Mouse (Mus musculus) kidney, adult 2 months (tissue): Measurements from ENCODE around the gene Fam135a. TPM values are rescaled to one million over a fixed set of nuclear protein-coding genes. Genes with fewer than 3 reads are reported as not detected.

Experiments used
- DNase-seq: peaks from one replicate; pipeline ENCODE4 v3.0.0; 2021
- H3K27ac ChIP-seq: fragments of 200-500 bp; 2 replicates; pipeline ENCODE4 v1.5.1; 2012; ENCODE audit warnings: low read depth, low read length, control low read depth, inconsistent platforms; ENCODE audit not compliant: insufficient read depth
- H3K27me3 ChIP-seq: fragments of 200-500 bp; replicated peaks from 2 replicates; pipeline ENCODE4 v1.6.1; 2012; ENCODE audit warnings: mild to moderate bottlenecking, moderate library complexity, low read length, inconsistent platforms; ENCODE audit not compliant: control insufficient read depth, insufficient read depth
- H3K36me3 ChIP-seq: fragments of 200-500 bp; 2 replicates; pipeline ENCODE4 v1.6.1; 2012; ENCODE audit warnings: mild to moderate bottlenecking, moderate library complexity, low read length, inconsistent platforms; ENCODE audit not compliant: control insufficient read depth, insufficient read depth
- H3K4me1 ChIP-seq: fragments of 200-500 bp; 2 replicates; pipeline ENCODE4 v1.6.1; 2011; ENCODE audit warnings: low read length; ENCODE audit not compliant: control insufficient read depth, insufficient read depth
- H3K4me3 ChIP-seq: fragments of 200-500 bp; 2 replicates; pipeline ENCODE4 v1.5.1; 2011; ENCODE audit warnings: mild to moderate bottlenecking, low read depth, low read length, control low read depth; ENCODE audit not compliant: insufficient read depth
- CTCF ChIP-seq: fragments of 200-500 bp; conservative IDR thresholded peaks from 2 replicates; pipeline ENCODE4 v1.5.1; 2011; ENCODE audit warnings: low read depth, mild to moderate bottlenecking, control low read depth, low read length, moderate library complexity, mixed read lengths; ENCODE audit not compliant: insufficient read depth, insufficient read length
- POLR2A ChIP-seq: fragments of 200-500 bp; IDR thresholded peaks from one replicate; pipeline ENCODE4 v1.6.1; 2011; ENCODE audit warnings: low read depth, low read length, control low read depth
- WGBS: fragments of 180-500 bp; shearing (Covaris S2); methylation state at CpG from one replicate; pipeline ENCODE4 v1.1.7; 2018; 5-methylcytosine and 5-hydroxymethylcytosine counted together
- polyA plus RNA-seq: library from polyadenylated mRNA; depleted of rRNA; stranded (reverse); fragments of >200 nt; gene quantifications from 2 replicates; pipeline ENCODE4 v1.2.3, GENCODE M21; 2012

Gene Fam135a
- polyA plus RNA-seq, 1 experiment = 7.0 TPM

- no peak overlapping the region for H3K27ac ChIP-seq
- 69% methylated on average over 6 of the region's 6 CpGs for WGBS
Measured at GRCm38 (mm10) chr1:24010821-24011220, 89.3 kb downstream of the Fam135a start.

DNA sequence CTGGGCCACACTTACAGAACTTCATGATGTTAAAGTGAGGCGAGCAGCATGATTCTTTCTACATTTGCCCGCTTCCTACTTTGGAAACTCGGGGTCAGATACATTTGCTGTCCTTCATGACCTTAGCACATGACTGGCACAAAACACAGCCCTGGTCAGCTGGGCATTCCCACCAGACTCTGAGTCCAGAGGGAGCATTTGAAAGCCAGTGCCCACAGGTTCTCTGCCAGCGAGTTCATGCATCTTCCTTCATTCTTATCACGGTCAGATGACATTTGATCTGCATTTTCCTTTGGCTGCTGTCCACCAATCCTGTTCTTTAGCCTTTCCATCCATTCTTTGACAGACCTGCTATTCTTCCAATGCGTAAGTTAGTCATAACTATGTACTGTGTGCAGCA is 90.1 kb downstream of the Fam135a start:
- 89% methylated on average over 6 of the region's 6 CpGs for WGBS
- TF ChIP-seq CTCF (no peak), POLR2A (no peak)
- Histone ChIP-seq H3K27ac (no peak overlapping the region), H3K36me3 (no peaks in the 10 kb centered on the region; the same call in 1 of the 2 replicates), H3K27me3 (no peaks in the 10 kb centered on the region), H3K4me3 (no peak overlapping the region), H3K4me1 (no peaks in the 10 kb centered on the region)
- no peak for DNase-seq

More at GRCm38 (mm10) chr1:24010821-24011220, 89.3 kb downstream of the Fam135a start:
- TF ChIP-seq CTCF (no peak), POLR2A (no peak)
- Histone ChIP-seq H3K36me3 (no peaks in the 10 kb centered on the region; the same call in 1 of the 2 replicates), H3K4me3 (no peak overlapping the region), H3K27me3 (no peaks in the 10 kb centered on the region), H3K4me1 (no peaks in the 10 kb centered on the region)
- DNase-seq = peak; percentile 31

DNA sequence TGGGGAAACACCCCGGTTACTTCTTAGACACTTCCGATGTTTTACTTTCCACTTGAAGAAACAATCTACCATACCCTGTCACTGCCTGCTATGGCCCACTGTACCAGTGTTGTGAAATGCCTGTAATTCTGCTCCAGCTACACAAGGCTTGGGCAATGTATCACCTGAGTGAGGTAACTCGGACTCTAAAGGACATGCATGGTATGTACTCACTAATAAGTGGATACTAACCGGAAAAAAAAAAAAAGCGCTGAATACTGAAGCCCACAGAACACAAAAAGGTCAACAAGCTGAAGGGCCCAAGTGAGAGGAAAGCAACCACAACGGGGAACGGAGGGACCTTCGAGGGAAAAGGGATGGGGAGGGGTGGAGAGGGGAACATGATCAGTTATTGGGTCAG is 92.5 kb downstream of the Fam135a start:
- H3K27ac ChIP-seq = no peak overlapping the region
- TF ChIP-seq POLR2A (no peak), CTCF (no peak)
- no peak overlapping the region for H3K4me3 ChIP-seq
- no peaks in the 10 kb centered on the region for H3K27me3 ChIP-seq
- DNase-seq = no peak
- WGBS = 89% methylated on average over 8 of the region's 8 CpGs
- no peaks in the 10 kb centered on the region; the same call in 1 of the 2 replicates for H3K36me3 ChIP-seq
- H3K4me1 ChIP-seq = peaks cover 3% of the 10 kb centered on the region; the same call in 1 of the 2 replicates

DNA sequence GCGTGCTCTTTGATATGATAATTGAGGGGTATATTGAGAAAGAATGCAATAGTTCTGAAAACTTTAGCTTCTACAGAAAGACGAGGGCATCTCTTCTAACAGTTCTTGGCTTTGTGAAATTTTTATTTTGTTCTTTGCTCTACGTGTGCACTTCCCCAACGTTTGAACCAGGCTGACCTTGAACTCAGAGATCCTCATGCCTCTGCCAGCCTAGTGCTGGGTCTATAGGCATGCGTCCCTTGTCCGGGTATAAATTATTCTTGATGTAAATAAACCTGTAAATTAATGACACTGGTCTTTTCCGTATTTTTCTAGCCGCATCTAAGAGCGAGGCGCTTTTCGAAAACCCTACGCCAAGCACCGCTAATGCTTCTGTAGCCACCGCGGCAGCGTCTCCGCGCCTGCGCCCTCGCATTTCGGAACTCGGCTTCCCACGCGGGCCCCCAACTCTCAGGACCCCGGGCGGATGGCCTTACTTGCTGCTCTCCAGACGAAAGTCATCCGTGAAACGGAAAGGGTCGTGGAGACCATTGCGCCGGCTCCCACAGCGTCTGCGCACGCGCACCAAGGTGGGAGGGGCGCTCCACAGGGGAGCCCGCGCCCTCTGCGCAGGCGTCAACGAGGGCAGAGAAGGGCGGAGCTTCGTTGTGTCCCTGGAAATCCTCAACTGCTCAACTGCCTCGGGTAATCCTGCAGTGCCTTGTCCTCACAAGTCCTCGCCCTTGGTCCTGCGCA is 94.9 kb downstream of the Fam135a start, which contains the start of gene Sdhaf4:
Gene Sdhaf4 (minus strand): TSS at position 587 of the 735 bp plus-strand sequence.
- Histone ChIP-seq H3K4me3 (peak within 1 kb of the TSS; percentile 87), H3K4me1 (peaks cover 3% of the 10 kb centered on the region; the same call in 1 of the 2 replicates), H3K27me3 (no peaks in the 10 kb centered on the region), H3K27ac (peak within 1 kb of the TSS; percentile 81), H3K36me3 (no peaks in the 10 kb centered on the region; the same call in 1 of the 2 replicates)
- TF ChIP-seq CTCF (no peak), POLR2A (peak; percentile 51)
- DNase-seq = peak; percentile 94
- under 1% methylated on average over 47 of the region's 47 CpGs for WGBS

GRCm38 (mm10) chr1:23999318-23999717 is 100.8 kb downstream of the Fam135a start:
- Histone ChIP-seq H3K4me1 (peaks cover under 1% of the 10 kb centered on the region; the same call in 1 of the 2 replicates), H3K27me3 (no peaks in the 10 kb centered on the region), H3K4me3 (no peak overlapping the region), H3K27ac (no peak overlapping the region), H3K36me3 (no peaks in the 10 kb centered on the region; the same call in none of the 2 replicates)
- no peak for DNase-seq
- 95% methylated on average over 5 of the region's 5 CpGs for WGBS
- TF ChIP-seq POLR2A (no peak), CTCF (no peak)

DNA sequence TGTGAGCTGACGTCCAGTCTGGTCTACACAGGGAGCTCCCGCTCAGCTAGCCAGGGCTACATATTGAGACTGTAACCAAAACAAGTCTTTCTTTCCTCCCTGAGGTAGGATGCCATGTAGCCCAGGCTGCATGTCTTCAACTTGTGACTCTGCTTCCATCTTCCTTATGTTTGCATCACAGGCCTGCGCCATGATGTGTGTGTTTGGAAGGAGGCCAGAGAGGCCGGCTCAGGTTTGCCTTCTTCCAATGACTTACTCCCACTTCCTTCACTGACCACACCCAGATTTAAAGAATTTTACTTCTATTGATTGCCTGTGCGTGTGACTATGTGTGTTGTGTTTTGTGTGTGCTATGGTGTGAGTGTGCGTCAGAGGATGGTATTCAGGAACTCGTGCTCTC is 101.3 kb downstream of the Fam135a start:
- Histone ChIP-seq H3K36me3 (no peaks in the 10 kb centered on the region; the same call in none of the 2 replicates), H3K4me3 (no peak overlapping the region), H3K27me3 (no peaks in the 10 kb centered on the region), H3K4me1 (no peaks in the 10 kb centered on the region), H3K27ac (no peak overlapping the region)
- DNase-seq = no peak
- 97% methylated on average over 7 of the region's 7 CpGs for WGBS
- TF ChIP-seq CTCF (no peak), POLR2A (no peak)

GRCm38 (mm10) chr1:23998120-23998810 is 101.9 kb downstream of the Fam135a start:
- no peak overlapping the region for H3K27ac ChIP-seq
- H3K27me3 ChIP-seq = no peaks in the 10 kb centered on the region
- no peaks in the 10 kb centered on the region for H3K4me1 ChIP-seq
- H3K36me3 ChIP-seq = no peaks in the 10 kb centered on the region; the same call in none of the 2 replicates
- no peak for TF ChIP-seq POLR2A
- TF ChIP-seq CTCF = no peak
- DNase-seq = no peak
- H3K4me3 ChIP-seq = no peak overlapping the region
- 93% methylated on average over 7 of the region's 7 CpGs for WGBS
